Mouse (Mus musculus): ENCODE results near the gene Ankrd65.
"Not testable (repeated sequence)": the region's sequence is repeated elsewhere in the genome, so short reads cannot be mapped to it uniquely, and the experiment has no call there.

Ankrd65 gene

GRCm38 (mm10) chr4:155790021-155790489, at the start of gene Ankrd65:
Gene Ankrd65 (plus strand): TSS chr4:155790439.
- no peak for DNase-seq (ENCODE audit: low spot score in 2 of 2)

- not testable (repeated sequence) for DNase-seq (ENCODE audit: low spot score in 2 of 2)
Measured at GRCm38 (mm10) chr4:155740681-155741080, 49.6 kb upstream of the Ankrd65 start.

- DNase-seq (ENCODE audit: low spot score in 2 of 2): no peak
Measured at GRCm38 (mm10) chr4:155742684-155743083, 47.6 kb upstream of the Ankrd65 start.

- DNase-seq (ENCODE audit: low spot score in 2 of 2): no peak
Measured at GRCm38 (mm10) chr4:155744474-155744873, 45.8 kb upstream of the Ankrd65 start.

GRCm38 (mm10) chr4:155745136-155745535, 45.1 kb upstream of the Ankrd65 start:
- no peak for DNase-seq (ENCODE audit: low spot score in 2 of 2)

- no peak for DNase-seq (ENCODE audit: low spot score in 2 of 2)
Measured at GRCm38 (mm10) chr4:155746036-155746548, 44.1 kb upstream of the Ankrd65 start.

- no peak for DNase-seq (ENCODE audit: low spot score in 2 of 2)
Measured at GRCm38 (mm10) chr4:155746575-155747490, 43.4 kb upstream of the Ankrd65 start.

- DNase-seq (ENCODE audit: low spot score in 2 of 2): no peak
Measured at GRCm38 (mm10) chr4:155757011-155757410, 33.2 kb upstream of the Ankrd65 start.

GRCm38 (mm10) chr4:155759862-155760612, 30.2 kb upstream of the Ankrd65 start:
- DNase-seq (ENCODE audit: low spot score in 2 of 2): no peak

GRCm38 (mm10) chr4:155760613-155761355, 29.5 kb upstream of the Ankrd65 start, which contains the start of gene Atad3a:
Gene Atad3a (minus strand): TSS chr4:155761093.
- peak; percentile 95 to 97 for DNase-seq (ENCODE audit: low spot score in 2 of 2)

GRCm38 (mm10) chr4:155761356-155762099, 28.7 kb upstream of the Ankrd65 start:
- no peak for DNase-seq (ENCODE audit: low spot score in 2 of 2)

- no peak for DNase-seq (ENCODE audit: low spot score in 2 of 2)
Measured at GRCm38 (mm10) chr4:155762357-155762756, 27.9 kb upstream of the Ankrd65 start.

- DNase-seq (ENCODE audit: low spot score in 2 of 2): no peak
Measured at GRCm38 (mm10) chr4:155769496-155769879, 20.8 kb upstream of the Ankrd65 start.

- peak; percentile 67 to 86 for DNase-seq (ENCODE audit: low spot score in 2 of 2)
Measured at GRCm38 (mm10) chr4:155769880-155770512, 20.2 kb upstream of the Ankrd65 start.

- no peak for DNase-seq (ENCODE audit: low spot score in 2 of 2)
Measured at GRCm38 (mm10) chr4:155770626-155771025, 19.6 kb upstream of the Ankrd65 start.

GRCm38 (mm10) chr4:155771706-155772105, 18.5 kb upstream of the Ankrd65 start:
- peak in 1 of 2 experiments; percentile 1 for DNase-seq (ENCODE audit: low spot score in 2 of 2)

- DNase-seq (ENCODE audit: low spot score in 2 of 2): no peak
Measured at GRCm38 (mm10) chr4:155772786-155773185, 17.5 kb upstream of the Ankrd65 start.

GRCm38 (mm10) chr4:155773335-155774078, 16.7 kb upstream of the Ankrd65 start:
- DNase-seq (ENCODE audit: low spot score in 2 of 2): no peak

GRCm38 (mm10) chr4:155774280-155774754, 15.9 kb upstream of the Ankrd65 start, which contains the start of gene Vwa1:
Gene Vwa1 (minus strand): TSS chr4:155774698.
- DNase-seq (ENCODE audit: low spot score in 2 of 2): peak; percentile 81 to 82

All from frontal cortex, postnatal 14 days (tissue).